Mouse (Mus musculus): ENCODE measurements around the gene Sim1.

GRCm38 (mm10) chr10:50981849-50982248 is 87.3 kb downstream of the Sim1 start:
- TF ChIP-seq CTCF (IDR thresholded peaks at IDR 0.05; ENCODE audit: low read depth, low read length) (no peak), GATA1 (IDR thresholded peaks at IDR 0.05; ENCODE audit: borderline replicate concordance, low read length) (no peak), TAL1 (conservative IDR thresholded peaks at IDR 0.05; ENCODE audit: low read depth, low read length) (no peak), POLR2AphosphoS5 (IDR thresholded peaks at IDR 0.05; ENCODE audit: insufficient replicate concordance, low read depth, low read length) (no peak)
